Mouse (Mus musculus): ENCODE measurements around the gene Prcd.

Prcd gene

GRCm38 (mm10) chr11:116694250-116695193, 41.2 kb downstream of the Prcd start:
- peak; percentile 65 for DNase-seq

- DNase-seq, result peak; percentile 40
Measured at GRCm38 (mm10) chr11:116695194-116695880, 42.0 kb downstream of the Prcd start.

DNA sequence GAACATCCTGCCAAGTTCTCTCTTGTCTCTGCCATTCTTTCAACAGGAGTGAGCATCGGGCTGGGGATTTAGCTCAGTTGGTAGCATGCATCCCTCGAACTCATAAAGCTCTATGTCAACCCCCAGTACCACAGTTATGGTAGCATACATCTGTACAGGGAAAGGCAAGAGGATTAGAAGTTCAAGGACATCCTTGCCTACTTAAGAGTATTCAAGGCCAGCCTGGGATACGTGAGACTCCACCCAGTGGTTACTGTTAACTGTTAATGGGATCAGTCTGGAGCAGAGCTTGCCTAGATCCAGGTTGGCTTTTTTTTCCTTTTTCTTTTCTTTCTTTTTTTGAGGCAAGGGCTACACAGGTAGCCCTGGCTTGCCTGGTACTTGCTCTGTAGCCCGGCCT, 43.1 kb downstream of the Prcd start:
- no peak for DNase-seq

DNA sequence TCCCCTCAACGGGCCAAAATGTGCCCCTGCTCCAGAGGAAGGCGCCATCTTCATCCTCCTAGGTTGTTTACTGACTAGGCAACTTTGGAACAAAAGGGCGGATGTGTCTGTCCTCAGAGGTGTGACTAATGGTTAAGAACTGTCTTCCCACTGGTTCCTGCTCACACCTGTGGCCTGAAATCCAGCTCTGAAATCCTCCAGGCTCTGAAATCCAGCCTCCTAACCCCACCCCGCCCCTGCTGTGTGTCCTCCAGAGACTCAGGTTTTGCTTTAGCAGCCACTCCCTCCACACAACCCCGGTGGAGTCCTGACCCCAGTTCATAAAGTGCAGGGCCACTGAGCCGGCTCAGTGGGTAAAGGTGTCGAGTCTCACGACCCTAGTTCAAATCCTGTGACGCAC, 44.2 kb downstream of the Prcd start:
- DNase-seq, result no peak

DNA sequence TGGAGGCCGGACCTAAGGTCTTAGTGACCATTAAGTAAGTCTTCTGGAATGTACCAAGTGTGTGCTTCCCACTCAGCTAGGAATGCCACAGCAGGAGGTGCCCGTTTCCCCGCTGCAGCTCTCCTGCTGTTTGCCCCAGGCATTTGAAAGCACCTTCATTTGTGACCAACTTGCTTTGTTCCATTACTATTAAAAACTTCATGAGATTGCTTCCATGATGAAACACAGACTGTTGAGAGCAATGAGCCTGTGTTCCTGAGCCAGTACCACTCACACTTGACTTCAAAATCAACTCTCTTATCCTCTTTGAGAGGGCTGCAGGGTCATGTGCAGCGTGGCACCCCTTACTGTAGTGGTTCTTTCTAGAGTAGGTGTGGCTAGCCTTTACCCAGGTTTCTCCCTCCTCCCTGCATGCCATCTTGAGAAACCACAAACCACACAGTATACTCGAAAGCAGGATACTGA, 48.1 kb downstream of the Prcd start:
- no peak for DNase-seq

- DNase-seq, result no peak
Measured at GRCm38 (mm10) chr11:116704336-116705035, 51.2 kb downstream of the Prcd start.

- DNase-seq, result no peak
Measured at GRCm38 (mm10) chr11:116705204-116705608, 51.9 kb downstream of the Prcd start.

DNA sequence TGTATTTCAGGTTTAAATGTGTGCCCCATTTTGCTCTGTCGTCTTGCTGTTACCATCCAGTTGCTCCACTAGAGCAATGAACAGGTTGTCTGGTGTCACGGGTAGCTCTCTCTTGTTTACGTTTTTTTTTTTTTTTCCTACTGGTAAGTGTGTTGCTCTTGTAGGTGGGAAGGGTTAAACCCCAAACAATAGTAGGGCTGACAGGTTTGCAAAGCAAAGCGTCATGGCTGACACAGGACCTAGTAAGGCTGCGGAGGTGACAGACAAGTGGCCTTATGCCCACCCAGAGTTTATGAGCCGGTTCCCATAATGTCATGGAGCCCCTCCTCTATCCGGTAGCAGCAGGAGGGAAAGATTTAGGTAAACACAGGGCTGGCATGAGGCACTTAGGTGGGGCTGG, 53.0 kb downstream of the Prcd start:
- no peak for DNase-seq

DNA sequence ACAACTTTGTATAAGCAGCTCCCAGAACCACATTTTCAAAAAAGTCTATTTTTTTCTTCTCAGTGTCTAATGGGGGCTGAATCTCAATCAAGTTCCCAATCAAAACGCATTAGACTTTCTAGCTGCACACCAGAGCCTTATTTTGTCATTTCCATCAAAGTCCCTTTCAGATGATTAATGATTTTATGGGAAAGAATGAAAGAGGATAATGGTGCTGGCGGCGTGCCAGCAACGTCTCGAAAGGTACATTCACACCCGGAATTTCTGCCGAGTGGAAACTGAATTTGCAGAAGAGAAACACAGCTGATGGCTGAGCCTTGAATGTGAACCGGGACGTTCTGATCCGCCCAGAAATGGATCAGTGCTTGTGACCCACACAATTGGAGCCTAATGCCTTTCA, 56.8 kb downstream of the Prcd start:
- peak; percentile 11 for DNase-seq

DNA sequence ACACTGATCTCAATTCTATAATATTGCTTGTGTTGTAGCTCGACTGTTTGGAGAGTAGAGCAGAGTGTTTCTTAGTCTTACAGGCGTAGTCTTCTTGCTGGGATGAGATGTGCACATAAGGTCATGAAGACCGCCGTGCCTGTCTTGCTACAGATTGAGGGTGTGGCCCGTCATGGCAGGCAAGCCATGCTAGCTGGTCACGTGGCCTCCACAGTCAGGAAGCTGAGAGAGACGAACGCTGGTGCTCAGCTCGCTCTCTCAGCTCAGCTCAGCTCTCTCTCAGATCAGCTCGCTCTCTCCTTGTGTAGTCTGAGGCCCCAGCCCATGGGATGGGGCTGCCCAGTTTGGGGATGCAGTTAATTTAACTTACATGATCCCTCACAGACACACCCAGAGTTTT, 57.5 kb downstream of the Prcd start:
- no peak for DNase-seq

- DNase-seq, result no peak
Measured at GRCm38 (mm10) chr11:116714052-116714451, 60.7 kb downstream of the Prcd start.
